Mouse (Mus musculus) thymus, postnatal 10 days (tissue): ENCODE results near the gene Vmn1r53.
"Not testable (repeated sequence)": the region's sequence is repeated elsewhere in the genome, so short reads cannot be mapped to it uniquely, and the experiment has no call there.

Experiments used
- DNase-seq, 2 experiments: peaks; one replicate each; pipeline ENCODE4 v3.0.0; 2021; ENCODE audit warnings: low spot score in 2 of 2

Vmn1r53 gene

GRCm38 (mm10) chr6:90224338-90224737, at the start of gene Vmn1r53:
TSS of gene Vmn1r53 (minus strand) at chr6:90224438.
- no peak for DNase-seq

DNA sequence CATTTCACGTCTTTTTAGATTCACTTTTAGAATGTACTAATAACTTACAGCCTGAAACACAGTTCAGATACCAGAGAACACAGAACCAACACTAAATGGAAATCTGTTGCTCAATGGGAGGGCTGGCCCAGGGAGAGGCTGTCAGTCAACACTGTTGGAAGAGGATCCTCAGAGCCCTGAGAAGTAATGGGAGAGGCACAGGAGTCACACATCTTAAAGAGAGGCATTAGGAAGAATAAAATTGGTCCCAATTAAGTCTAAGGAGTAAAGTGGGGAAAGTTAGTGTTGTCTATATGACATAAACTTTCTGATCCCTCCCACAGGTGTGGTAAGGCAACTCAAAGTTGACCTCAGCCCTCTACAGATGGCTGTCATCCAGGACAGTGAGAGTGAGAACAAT, 21.8 kb upstream of the Vmn1r53 start, which contains the start of gene Vmn1r54:
Gene Vmn1r54 (plus strand): TSS at position 301 of the 400 bp plus-strand sequence.
- DNase-seq: no peak

DNA sequence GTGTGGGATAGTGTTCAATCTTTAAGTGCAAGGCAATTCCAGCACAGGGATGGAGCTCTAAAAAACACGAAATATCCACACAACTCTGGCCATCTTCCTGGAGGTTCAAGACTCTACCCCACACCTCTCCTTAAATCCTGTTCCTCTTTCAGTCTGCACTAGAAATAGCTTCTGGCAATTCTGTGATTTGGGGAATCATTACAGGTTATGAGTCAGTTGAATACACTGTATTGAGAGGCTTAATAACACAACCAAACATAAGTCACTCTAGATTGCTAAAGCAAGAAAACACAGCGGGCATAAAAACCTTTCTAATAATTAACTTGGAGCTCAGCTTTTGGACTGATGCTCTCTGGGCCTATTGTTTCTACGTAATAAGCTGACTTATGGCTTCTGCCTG, 19.8 kb upstream of the Vmn1r53 start:
- DNase-seq: no peak

GRCm38 (mm10) chr6:90232681-90233080, 8.4 kb upstream of the Vmn1r53 start:
- DNase-seq: no peak

DNA sequence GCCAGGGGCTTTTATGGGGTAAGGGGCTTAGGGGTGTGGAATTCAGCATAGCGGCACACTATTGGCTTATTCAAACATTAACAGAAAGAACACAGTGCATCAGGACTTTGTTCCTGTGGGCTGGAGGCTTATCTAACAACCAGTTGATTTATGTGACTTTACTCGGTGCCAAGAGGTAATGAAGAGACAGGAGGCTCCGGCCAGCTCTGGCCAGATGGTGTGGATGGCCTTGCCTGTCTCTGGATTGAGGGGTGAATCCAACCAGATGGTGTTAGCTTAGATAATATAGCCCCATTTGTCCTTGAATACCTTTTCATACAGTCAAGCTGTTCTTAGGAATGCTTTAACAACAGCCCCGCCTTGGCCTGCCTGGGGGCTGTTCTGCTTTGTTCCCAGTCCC, 7.9 kb upstream of the Vmn1r53 start:
- DNase-seq: not testable (repeated sequence)

GRCm38 (mm10) chr6:90202493-90202892, 21.7 kb downstream of the Vmn1r53 start, which contains the start of gene V1ra8:
TSS of gene V1ra8 (plus strand) at chr6:90202793.
- not testable (repeated sequence) for DNase-seq

DNA sequence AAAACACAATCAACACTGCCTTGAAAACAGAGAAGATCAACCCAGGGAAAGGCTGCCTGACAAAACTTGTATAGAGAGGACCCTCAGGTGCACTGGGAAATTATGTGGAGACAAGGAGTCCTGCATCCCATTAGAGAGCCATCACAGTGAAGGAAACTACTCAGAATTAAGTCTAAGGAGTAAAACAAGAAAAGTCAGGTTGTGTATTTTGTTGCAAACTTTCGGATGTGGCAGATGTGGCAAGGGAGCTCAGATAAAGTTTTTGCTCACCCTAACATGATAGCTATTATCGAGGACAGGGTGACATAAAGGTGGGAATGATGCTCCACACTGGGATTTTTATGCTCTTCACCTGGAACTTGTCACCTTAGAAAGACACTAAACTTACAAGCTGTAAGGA, 49.7 kb downstream of the Vmn1r53 start, which contains the start of gene Vmn1r52:
Gene Vmn1r52 (plus strand): TSS at position 301 of the 400 bp plus-strand sequence.
- DNase-seq: no peak
